Mouse (Mus musculus) cerebellum, adult 2 months (tissue): ENCODE measurements around the gene Cep126.
A peak's percentile ranks its signal among the peaks of the same experiment; 100 is the strongest.

ENCODE experiments used
- CTCF ChIP-seq: fragments of 200-500 bp; IDR thresholded peaks from 2 replicates; pipeline ENCODE4 v1.5.1; 2011; ENCODE audit warnings: low read depth, mild to moderate bottlenecking, control low read depth, low read length, moderate library complexity, borderline replicate concordance; ENCODE audit not compliant: insufficient read depth
- POLR2A ChIP-seq: fragments of 200-500 bp; IDR thresholded peaks from 2 replicates; pipeline ENCODE4 v1.6.1; 2011; ENCODE audit warnings: low read length, control low read depth, borderline replicate concordance; ENCODE audit not compliant: insufficient read depth

DNA sequence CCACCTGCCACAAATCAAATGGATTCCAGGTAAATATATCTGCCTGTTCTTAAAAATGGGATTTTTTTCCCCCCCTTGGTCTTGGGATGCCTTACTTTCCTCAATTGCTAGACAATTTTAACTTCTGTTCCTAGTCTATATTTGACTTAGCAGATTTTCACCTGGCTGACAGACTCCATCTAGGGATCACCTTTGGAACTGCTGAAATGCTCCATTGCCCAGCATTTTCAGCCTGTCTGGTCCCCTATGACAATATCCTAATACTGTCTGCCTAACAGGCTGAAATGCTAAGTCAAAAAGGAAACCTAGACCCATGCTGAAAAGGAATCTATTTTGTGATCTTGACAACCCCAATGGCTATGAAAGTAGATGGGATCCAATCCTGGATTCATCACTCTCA, 59.7 kb downstream of the Cep126 start:
- peak; percentile 44; the same call in 1 of the 2 replicates for TF ChIP-seq CTCF
- no peak for TF ChIP-seq POLR2A
